Mouse (Mus musculus) kidney, embryonic 16.5 days (tissue): ENCODE data around the gene Selenoh. TPM values are rescaled to one million over a fixed set of nuclear protein-coding genes. Genes with fewer than 3 reads are reported as not detected.
A peak's percentile ranks its signal among the peaks of the same experiment; 100 is the strongest.

ENCODE experiments used
- ATAC-seq: fragments of 200-750 bp; cut with Nextera tagmentation; 2 replicates; pipeline ENCODE4 v1.8.0; 2017; ENCODE audit warnings: moderate TSS enrichment; ENCODE audit not compliant: low FRiP score, low TSS enrichment
- H3K27ac ChIP-seq: fragments of 300-500 bp; sonication (generic); 2 replicates; pipeline ENCODE4 v1.5.1; 2014; ENCODE audit warnings: low read length
- H3K27me3 ChIP-seq: fragments of 300-500 bp; sonication (generic); 2 replicates; pipeline ENCODE4 v1.6.1; 2014; ENCODE audit warnings: low read length, control low read depth, mixed read lengths; ENCODE audit not compliant: insufficient read depth
- H3K36me3 ChIP-seq: fragments of 300-500 bp; sonication (generic); 2 replicates; pipeline ENCODE4 v1.6.1; 2014; ENCODE audit warnings: low read length, control low read depth, mixed read lengths; ENCODE audit not compliant: insufficient read depth
- H3K4me1 ChIP-seq: fragments of 300-500 bp; sonication (generic); 2 replicates; pipeline ENCODE4 v1.6.1; 2014; ENCODE audit warnings: low read length, control low read depth, mixed read lengths; ENCODE audit not compliant: insufficient read depth
- H3K4me2 ChIP-seq: fragments of 300-500 bp; sonication (generic); replicated peaks from 2 replicates; pipeline ENCODE4 v1.6.1; 2014; ENCODE audit warnings: low read depth, low read length
- H3K4me3 ChIP-seq: fragments of 300-500 bp; sonication (generic); 2 replicates; pipeline ENCODE4 v1.5.1; 2014; ENCODE audit warnings: mild to moderate bottlenecking, low read length
- H3K9ac ChIP-seq: fragments of 300-500 bp; sonication (generic); replicated peaks from 2 replicates; pipeline ENCODE4 v1.6.1; 2014; ENCODE audit warnings: low read length
- H3K9me3 ChIP-seq: fragments of 300-500 bp; sonication (generic); 2 replicates; pipeline ENCODE4 v1.6.1; 2016; ENCODE audit warnings: low read length, control low read depth
- WGBS: fragments of 180-500 bp; shearing (Covaris S2); extraction: QIAGEN DNeasy Blood & Tissue Kit; methylation state at CpG from one replicate; pipeline ENCODE4 v1.1.7; 2014; 5-methylcytosine and 5-hydroxymethylcytosine counted together
- polyA plus RNA-seq: library from polyadenylated mRNA; unstranded; fragments of >200 nt; fragmentation: Nextera tagmentation; extraction: Ambion mirVana; gene quantifications from 2 replicates; pipeline ENCODE4 v1.2.1, GENCODE M21; 2015

Gene Selenoh
- polyA plus RNA-seq, 1 experiment from 2014 or later = 304 TPM

DNA sequence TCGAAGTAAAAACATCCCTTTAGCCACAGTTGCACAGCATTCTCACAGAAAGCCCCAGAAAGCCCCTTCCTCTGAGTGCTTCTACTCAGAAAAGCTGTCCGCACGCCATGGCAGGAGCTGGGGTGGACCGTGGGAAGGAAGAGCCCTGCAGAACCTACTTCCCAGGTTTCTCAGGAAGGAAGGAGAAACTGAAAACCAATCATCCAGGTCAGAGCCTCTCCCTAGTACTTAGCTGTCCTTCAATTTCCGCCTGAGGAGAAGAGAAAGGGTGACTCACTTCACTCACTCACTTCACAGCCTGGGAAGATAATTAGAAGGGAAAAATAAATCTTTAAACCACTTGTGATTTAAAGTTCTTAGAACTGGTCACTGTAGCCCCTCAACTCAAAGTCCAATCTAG lies 33.8 kb upstream of the Selenoh start:
- WGBS = 51% methylated on average over 5 of the region's 5 CpGs
- Histone ChIP-seq H3K9me3 (no peaks in the 10 kb centered on the region), H3K36me3 (peaks cover 22% of the 10 kb centered on the region; the same call in 1 of the 2 replicates)

DNA sequence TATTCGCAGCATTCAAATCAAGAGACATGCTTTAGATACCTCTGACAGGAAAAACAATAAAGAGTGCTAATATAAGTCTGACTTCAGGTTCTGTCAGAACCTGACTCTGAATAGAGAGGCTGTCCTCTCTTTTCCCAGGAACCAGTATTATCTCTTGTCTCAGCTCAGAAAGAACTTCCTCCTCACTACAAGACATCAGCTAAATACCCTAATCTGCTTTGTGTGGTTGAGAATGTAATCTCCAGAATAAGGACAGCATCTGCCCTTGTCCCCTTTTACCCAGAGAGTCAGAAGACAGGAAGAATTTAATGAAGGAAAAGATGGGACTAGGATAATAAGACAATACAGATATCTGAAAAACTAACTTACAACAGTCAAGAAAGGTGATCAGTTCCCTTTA lies 32.9 kb upstream of the Selenoh start:
- Histone ChIP-seq H3K36me3 (peaks cover 25% of the 10 kb centered on the region), H3K4me1 (peaks cover 16% of the 10 kb centered on the region), H3K27me3 (no peaks in the 10 kb centered on the region), H3K27ac (no peak overlapping the region), H3K9me3 (no peaks in the 10 kb centered on the region), H3K4me3 (no peak overlapping the region), H3K4me2 (no peak overlapping the region), H3K9ac (no peak overlapping the region)
- WGBS = 94% methylated on average over 1 of the region's 1 CpGs
- no peak for ATAC-seq

More for the DNA sequence above, 33.8 kb upstream of the Selenoh start:
- Histone ChIP-seq H3K4me1 (peaks cover 18% of the 10 kb centered on the region), H3K27me3 (no peaks in the 10 kb centered on the region), H3K4me3 (no peak overlapping the region), H3K9ac (no peak overlapping the region), H3K4me2 (no peak overlapping the region), H3K27ac (peak overlapping the region; percentile 40; the same call in 1 of the 2 replicates)
- 0 out of 2 replicates have a peak, but pooled peaks have one; percentile 69 for ATAC-seq

DNA sequence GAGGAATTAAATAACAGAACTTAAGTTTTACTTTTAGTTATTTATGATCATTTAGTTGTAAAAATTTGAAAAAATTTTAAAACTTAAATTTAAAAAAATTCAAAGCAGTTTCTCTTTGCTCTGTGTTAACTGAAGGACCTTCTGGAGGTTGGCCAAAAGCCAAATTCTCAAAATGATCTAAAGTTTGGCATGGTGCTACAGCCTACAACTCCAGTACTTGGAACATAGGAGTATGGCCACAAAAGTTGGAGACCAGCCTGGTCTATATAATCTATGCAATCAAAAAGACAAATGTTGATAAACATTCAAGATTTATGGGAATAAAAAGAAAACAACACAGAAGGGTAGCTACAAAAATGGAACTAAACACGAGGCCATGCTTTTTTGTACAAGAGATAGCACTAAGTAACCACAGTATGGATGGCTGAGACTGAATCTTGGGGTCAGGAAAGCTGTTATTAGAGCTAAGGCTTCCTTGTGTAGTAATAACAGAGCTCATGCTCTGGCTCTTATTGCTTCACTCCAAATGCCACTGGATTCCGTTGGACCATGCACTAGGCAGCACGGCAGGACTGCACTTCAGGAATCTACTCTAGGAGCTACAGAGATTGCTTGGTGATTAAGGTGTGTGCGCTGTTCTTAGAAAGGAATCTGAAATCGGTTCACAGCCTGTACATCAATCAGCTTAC lies 24.6 kb upstream of the Selenoh start:
- H3K4me1 ChIP-seq = no peaks in the 10 kb centered on the region
- ATAC-seq = no peak
- H3K4me2 ChIP-seq = no peak overlapping the region
- H3K27ac ChIP-seq = no peak overlapping the region
- 87% methylated on average over 5 of the region's 5 CpGs for WGBS
- no peaks in the 10 kb centered on the region for H3K9me3 ChIP-seq
- no peak overlapping the region for H3K9ac ChIP-seq
- no peak overlapping the region for H3K4me3 ChIP-seq
- H3K27me3 ChIP-seq = no peaks in the 10 kb centered on the region
- H3K36me3 ChIP-seq = peaks cover 55% of the 10 kb centered on the region

DNA sequence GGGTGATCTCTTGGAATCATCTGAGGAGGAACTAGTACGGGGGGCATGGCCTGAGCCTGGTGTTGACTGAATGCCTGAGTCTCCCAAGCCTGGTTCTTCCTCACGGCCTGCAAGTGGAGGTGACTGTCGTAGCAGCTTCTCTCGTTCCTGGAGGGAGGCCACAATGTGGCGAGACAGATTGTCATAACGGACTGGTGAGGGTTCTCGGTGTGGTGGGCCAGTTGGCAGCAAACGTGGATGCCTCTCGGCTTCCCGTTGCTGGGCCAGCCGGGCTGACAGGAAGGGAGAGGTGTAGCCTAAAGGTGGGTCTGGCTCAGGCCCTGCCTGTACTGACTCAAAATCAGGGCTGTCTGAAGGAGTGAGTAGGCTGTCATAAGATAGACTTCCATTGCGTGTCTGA lies 19.5 kb upstream of the Selenoh start:
- Histone ChIP-seq H3K4me3 (no peak overlapping the region), H3K27me3 (no peaks in the 10 kb centered on the region), H3K4me1 (no peaks in the 10 kb centered on the region), H3K9me3 (no peaks in the 10 kb centered on the region), H3K36me3 (peaks cover 75% of the 10 kb centered on the region), H3K9ac (no peak overlapping the region), H3K4me2 (no peak overlapping the region), H3K27ac (no peak overlapping the region)
- ATAC-seq = no peak
- WGBS = 93% methylated on average over 12 of the region's 12 CpGs

DNA sequence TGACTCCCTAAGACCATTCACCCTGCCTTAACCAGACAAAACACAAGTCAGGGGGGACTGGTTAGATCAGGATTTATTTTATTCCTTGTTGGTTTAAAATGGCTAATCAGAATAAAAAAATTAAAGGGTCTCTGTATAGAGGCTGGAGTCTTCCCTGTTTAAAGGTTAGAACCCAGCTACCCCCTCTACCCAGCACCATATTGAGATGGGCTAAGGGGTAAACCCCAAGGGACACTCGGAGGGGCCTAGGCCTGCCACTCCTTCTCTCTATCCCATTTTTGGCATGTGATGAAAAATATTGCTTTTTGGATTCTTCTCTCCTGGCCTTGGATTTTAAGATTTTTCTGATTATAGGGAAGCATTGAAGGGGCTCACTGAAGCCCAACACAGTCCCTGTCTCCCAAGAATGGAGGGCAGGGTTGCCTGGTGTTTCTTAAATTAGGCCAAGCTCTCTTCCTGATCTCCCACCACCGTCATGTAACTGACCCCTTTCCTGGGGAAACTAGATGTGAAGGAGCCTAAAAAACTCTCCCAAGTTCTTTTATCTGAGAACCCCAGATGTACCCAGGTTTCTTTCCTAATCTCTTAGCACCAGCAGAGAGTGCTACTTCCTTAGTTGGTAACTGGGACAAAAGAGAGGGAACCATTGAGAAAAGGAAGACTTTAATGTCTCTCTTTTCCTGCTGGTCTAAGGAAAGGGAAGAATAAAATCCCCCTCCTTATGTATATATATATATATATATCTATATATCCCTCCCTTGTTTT lies 17.7 kb upstream of the Selenoh start:
- peaks cover 76% of the 10 kb centered on the region for H3K36me3 ChIP-seq
- no peak overlapping the region for H3K27ac ChIP-seq
- no peak overlapping the region for H3K4me3 ChIP-seq
- no peak overlapping the region for H3K4me2 ChIP-seq
- no peaks in the 10 kb centered on the region for H3K9me3 ChIP-seq
- no peaks in the 10 kb centered on the region for H3K27me3 ChIP-seq
- no peaks in the 10 kb centered on the region for H3K4me1 ChIP-seq
- no peak for ATAC-seq
- 80% methylated on average over 2 of the region's 2 CpGs for WGBS
- H3K9ac ChIP-seq = no peak overlapping the region

DNA sequence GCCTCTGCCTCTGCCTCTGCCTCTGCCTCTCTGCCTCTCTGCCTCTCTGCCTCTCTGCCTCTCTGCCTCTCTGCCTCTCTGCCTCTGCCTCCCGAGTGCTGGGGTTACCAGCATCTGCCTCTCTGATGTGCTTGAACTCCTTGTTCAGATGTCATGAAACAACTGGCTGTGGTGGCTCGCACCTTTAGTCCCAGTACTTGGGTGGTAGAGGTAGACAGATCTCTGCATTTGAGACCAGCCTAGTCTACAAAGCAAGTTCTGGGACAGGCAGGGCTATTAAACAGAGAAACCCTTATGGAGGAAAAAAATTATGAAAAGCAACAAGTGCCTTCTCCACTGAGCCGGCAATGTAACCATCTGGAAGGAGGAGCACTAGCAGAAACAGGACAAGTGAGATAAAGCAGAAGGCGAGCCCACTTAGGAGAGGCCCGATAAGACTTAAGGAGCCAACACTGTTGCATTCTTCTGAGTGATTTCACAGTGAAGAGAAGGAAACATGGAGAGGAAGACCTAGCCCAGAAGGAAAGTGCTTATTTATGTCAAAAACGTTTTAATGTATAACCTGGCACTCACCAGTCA lies 12.1 kb upstream of the Selenoh start:
- H3K9me3 ChIP-seq = no peaks in the 10 kb centered on the region
- no peak overlapping the region for H3K9ac ChIP-seq
- H3K4me3 ChIP-seq = no peak overlapping the region
- WGBS = 79% methylated on average over 6 of the region's 6 CpGs
- H3K27me3 ChIP-seq = no peaks in the 10 kb centered on the region
- no peak overlapping the region for H3K27ac ChIP-seq
- peaks cover 8% of the 10 kb centered on the region for H3K4me1 ChIP-seq
- peaks cover 36% of the 10 kb centered on the region for H3K36me3 ChIP-seq
- no peak overlapping the region for H3K4me2 ChIP-seq
- ATAC-seq = no peak

DNA sequence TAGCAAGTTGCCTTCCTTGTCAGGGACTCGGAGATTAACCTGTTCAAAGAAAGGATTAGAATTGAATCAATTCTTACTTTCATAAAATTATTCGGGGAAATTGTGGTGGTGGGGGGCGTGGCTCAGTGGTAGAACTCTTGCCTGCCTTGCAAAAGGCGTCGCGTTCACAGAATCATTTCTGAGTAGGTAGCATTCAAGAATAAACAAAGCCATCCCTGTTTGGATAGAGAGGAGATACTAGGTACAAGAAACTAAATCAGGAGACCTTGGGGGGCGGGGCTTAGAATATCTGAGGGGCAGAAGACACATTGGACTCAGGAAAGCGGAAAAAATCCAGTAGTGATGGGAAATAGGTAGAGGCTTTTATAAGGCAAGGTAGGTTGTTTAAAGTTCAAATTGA lies 8.4 kb upstream of the Selenoh start, which contains the start of gene Tmx2:
Gene Tmx2 (minus strand): TSS at position 125 of the 400 bp plus-strand sequence.
- ATAC-seq = no peak
- H3K27me3 ChIP-seq = no peaks in the 10 kb centered on the region
- no peaks in the 10 kb centered on the region for H3K9me3 ChIP-seq
- peak within 1 kb of the TSS; percentile 97 for H3K4me3 ChIP-seq
- peak within 1 kb of the TSS; percentile 92 for H3K9ac ChIP-seq
- H3K4me1 ChIP-seq = peaks cover 21% of the 10 kb centered on the region
- H3K36me3 ChIP-seq = peaks cover 24% of the 10 kb centered on the region
- peak within 1 kb of the TSS; percentile 72 for H3K27ac ChIP-seq
- WGBS = 17% methylated on average over 8 of the region's 8 CpGs
- H3K4me2 ChIP-seq = peak within 1 kb of the TSS; percentile 76

DNA sequence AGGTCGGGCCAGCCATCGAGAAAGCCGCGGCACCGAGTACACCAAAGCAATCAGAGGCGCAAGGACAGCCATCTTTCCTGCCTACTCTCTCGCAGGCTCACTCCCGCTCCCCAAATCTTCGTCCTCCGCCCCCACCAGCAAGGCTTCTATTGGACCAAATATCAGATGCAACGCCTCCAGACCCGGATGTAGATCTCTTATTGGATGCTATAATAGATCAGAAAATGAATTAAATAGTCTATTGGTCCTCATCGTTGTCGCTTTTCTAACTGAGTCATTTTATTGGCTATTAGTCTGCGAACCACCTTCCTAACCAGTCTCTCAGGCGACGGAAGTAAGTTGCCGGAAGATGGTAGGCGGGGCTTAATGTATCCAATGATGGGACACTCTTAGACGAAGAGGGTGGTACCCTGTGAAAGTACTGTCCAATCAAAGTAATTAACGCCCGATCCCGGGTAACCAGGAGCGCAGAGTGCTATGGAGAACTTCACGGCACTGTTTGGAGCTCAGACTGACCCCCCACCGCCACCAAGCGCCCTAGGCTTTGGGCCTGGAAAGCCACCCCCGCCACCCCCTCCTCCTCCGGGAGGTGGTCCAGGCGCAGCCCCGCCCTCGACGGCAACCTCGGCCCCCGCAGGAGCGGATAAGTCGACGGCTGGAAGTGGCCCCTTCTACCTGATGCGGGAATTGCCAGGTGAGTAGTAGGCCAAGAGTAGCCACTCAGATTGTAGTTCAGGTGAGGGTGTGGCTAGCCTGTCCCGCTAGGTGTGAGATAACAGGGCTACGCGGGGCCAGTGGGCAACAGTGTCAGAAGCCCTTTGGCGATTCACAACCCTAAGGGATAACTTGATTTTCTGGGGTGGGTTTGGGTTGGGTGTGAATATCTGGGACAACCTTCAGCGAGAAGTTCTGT lies 7.7 kb upstream of the Selenoh start, which contains the start of the genes Gm28635 and Med19:
Gene Gm28635 (minus strand): TSS at position 74 of the 913 bp plus-strand sequence.
Gene Med19 (plus strand): TSS at position 435 of the 913 bp plus-strand sequence.
- H3K27ac ChIP-seq = peak within 1 kb of the TSS; percentile 76
- under 1% methylated on average over 44 of the region's 44 CpGs for WGBS
- H3K4me2 ChIP-seq = peak within 1 kb of the TSS; percentile 84

More for the DNA sequence above, 7.7 kb upstream of the Selenoh start, which contains the start of the genes Gm28635 and Med19:
- peak; percentile 100 for ATAC-seq
- Histone ChIP-seq H3K4me1 (peaks cover 21% of the 10 kb centered on the region), H3K9ac (peak within 1 kb of the TSS; percentile 92), H3K27me3 (no peaks in the 10 kb centered on the region), H3K4me3 (peak within 1 kb of the TSS; percentile 97), H3K36me3 (peaks cover 30% of the 10 kb centered on the region), H3K9me3 (no peaks in the 10 kb centered on the region)
